Mouse (Mus musculus) neural tube, embryonic 14.5 days (tissue): ENCODE results near the gene Cnga1. TPM values are rescaled to one million over a fixed set of nuclear protein-coding genes. Genes with fewer than 3 reads are reported as not detected.
"Not testable (repeated sequence)": the region's sequence is repeated elsewhere in the genome, so short reads cannot be mapped to it uniquely, and the experiment has no call there.

Experiments used
- ATAC-seq: fragments of 200-750 bp; cut with Nextera tagmentation; 2 replicates; pipeline ENCODE4 v1.8.0; 2017; ENCODE audit warnings: low read depth, mild to moderate bottlenecking, moderate TSS enrichment, moderate library complexity
- H3K27ac ChIP-seq: fragments of 300-500 bp; sonication (generic); 2 replicates; pipeline ENCODE4 v1.5.1; 2014; ENCODE audit warnings: low read depth, mild to moderate bottlenecking, control low read depth, low read length, moderate library complexity, mixed read lengths
- H3K27me3 ChIP-seq: fragments of 300-500 bp; sonication (generic); 2 replicates; pipeline ENCODE4 v1.6.1; 2014; ENCODE audit warnings: low read length; ENCODE audit not compliant: control insufficient read depth, insufficient read depth
- H3K36me3 ChIP-seq: fragments of 300-500 bp; sonication (generic); 2 replicates; pipeline ENCODE4 v1.6.1; 2014; ENCODE audit warnings: low read length, mixed read lengths; ENCODE audit not compliant: control insufficient read depth, insufficient read depth
- H3K4me1 ChIP-seq: fragments of 300-500 bp; sonication (generic); 2 replicates; pipeline ENCODE4 v1.6.1; 2014; ENCODE audit warnings: low read length; ENCODE audit not compliant: control insufficient read depth, insufficient read depth
- H3K4me2 ChIP-seq: fragments of 300-500 bp; sonication (generic); 2 replicates; pipeline ENCODE4 v1.6.1; 2014; ENCODE audit warnings: mild to moderate bottlenecking, low read depth, low read length, control low read depth
- H3K4me3 ChIP-seq: fragments of 300-500 bp; sonication (generic); 2 replicates; pipeline ENCODE4 v1.5.1; 2014; ENCODE audit warnings: low read depth, low read length, control low read depth, mixed read lengths
- H3K9ac ChIP-seq: fragments of 300-500 bp; sonication (generic); replicated peaks from 2 replicates; pipeline ENCODE4 v1.6.1; 2014; ENCODE audit warnings: low read depth, mild to moderate bottlenecking, control low read depth, low read length, mixed read lengths
- H3K9me3 ChIP-seq: fragments of 300-500 bp; sonication (generic); 2 replicates; pipeline ENCODE4 v1.6.1; 2016; ENCODE audit warnings: low read length; ENCODE audit not compliant: control insufficient read depth
- WGBS: fragments of 180-500 bp; shearing (Covaris S2); extraction: QIAGEN DNeasy Blood & Tissue Kit; methylation state at CpG from one replicate; pipeline ENCODE4 v1.1.7; 2014; 5-methylcytosine and 5-hydroxymethylcytosine counted together
- polyA plus RNA-seq: library from polyadenylated mRNA; unstranded; fragments of >200 nt; fragmentation: Nextera tagmentation; extraction: Ambion mirVana; gene quantifications from 2 replicates; pipeline ENCODE4 v1.2.1, GENCODE M21; 2014

Gene Cnga1
- polyA plus RNA-seq, 1 experiment from 2014 or later = not detected

- Histone ChIP-seq H3K9ac (no peak overlapping the region), H3K27ac (no peak overlapping the region), H3K36me3 (no peaks in the 10 kb centered on the region), H3K4me1 (no peaks in the 10 kb centered on the region), H3K4me3 (no peak overlapping the region), H3K27me3 (no peaks in the 10 kb centered on the region), H3K9me3 (no peaks in the 10 kb centered on the region), H3K4me2 (no peak overlapping the region)
- 96% methylated on average over 1 of the region's 1 CpGs for WGBS
- no peak for ATAC-seq
Measured at GRCm38 (mm10) chr5:72621022-72621421, 23.1 kb downstream of the Cnga1 start.

- Histone ChIP-seq H3K4me3 (no peak overlapping the region), H3K36me3 (no peaks in the 10 kb centered on the region), H3K27me3 (no peaks in the 10 kb centered on the region), H3K4me1 (no peaks in the 10 kb centered on the region), H3K27ac (no peak overlapping the region), H3K4me2 (no peak overlapping the region), H3K9ac (no peak overlapping the region), H3K9me3 (no peaks in the 10 kb centered on the region)
- 82% methylated on average over 4 of the region's 4 CpGs for WGBS
- no peak for ATAC-seq
Measured at GRCm38 (mm10) chr5:72617413-72617812, 26.7 kb downstream of the Cnga1 start.

- Histone ChIP-seq H3K4me3 (no peak overlapping the region), H3K36me3 (no peaks in the 10 kb centered on the region), H3K4me2 (no peak overlapping the region), H3K9me3 (no peaks in the 10 kb centered on the region), H3K9ac (no peak overlapping the region), H3K27ac (no peak overlapping the region), H3K27me3 (no peaks in the 10 kb centered on the region), H3K4me1 (no peaks in the 10 kb centered on the region)
- no peak for ATAC-seq
- 87% methylated on average over 4 of the region's 4 CpGs for WGBS
Measured at GRCm38 (mm10) chr5:72603138-72603537, 40.9 kb downstream of the Cnga1 start.

- ATAC-seq = no peak
- H3K27me3 ChIP-seq = no peaks in the 10 kb centered on the region
- H3K4me3 ChIP-seq = no peak overlapping the region
- H3K9ac ChIP-seq = no peak overlapping the region
- no peak overlapping the region for H3K27ac ChIP-seq
- no peaks in the 10 kb centered on the region for H3K4me1 ChIP-seq
- H3K4me2 ChIP-seq = no peak overlapping the region
- H3K9me3 ChIP-seq = no peaks in the 10 kb centered on the region
- 13% methylated on average over 5 of the region's 5 CpGs for whole genome bisulfite sequencing
- no peaks in the 10 kb centered on the region for H3K36me3 ChIP-seq
Measured at GRCm38 (mm10) chr5:72601006-72601405, 43.1 kb downstream of the Cnga1 start.

GRCm38 (mm10) chr5:72587192-72587681 is 56.8 kb downstream of the Cnga1 start, which contains the start of gene Gm5868:
Gm5868 (minus strand) TSS chr5:72587551.
- peak within 1 kb of the TSS; percentile 52 for H3K4me2 ChIP-seq
- peak within 1 kb of the TSS; percentile 35 for H3K4me3 ChIP-seq
- WGBS = 3% methylated on average over 33 of the region's 38 CpGs
- no peaks in the 10 kb centered on the region for H3K27me3 ChIP-seq
- no peaks in the 10 kb centered on the region for H3K9me3 ChIP-seq
- ATAC-seq = peak; percentile 86
- no peak within 1 kb of the TSS for H3K27ac ChIP-seq
- H3K36me3 ChIP-seq = no peaks in the 10 kb centered on the region
- no peaks in the 10 kb centered on the region for H3K4me1 ChIP-seq
- peak within 1 kb of the TSS; percentile 39; the same call in 1 of the 2 replicates for H3K9ac ChIP-seq

- Histone ChIP-seq H3K4me3 (peak overlapping the region; percentile 35), H3K9ac (0 out of 2 replicates have a peak overlapping the region, but pooled peaks have one; percentile 39), H3K4me2 (peak overlapping the region; percentile 52)
- WGBS = 46% methylated on average over 25 of the region's 25 CpGs
- not testable (repeated sequence) for H3K27ac ChIP-seq, H3K4me1 ChIP-seq, H3K27me3 ChIP-seq, H3K9me3 ChIP-seq, H3K36me3 ChIP-seq
- peak; percentile 49; the same call in 1 of the 2 replicates for ATAC-seq
Measured at GRCm38 (mm10) chr5:72586667-72587191, 57.3 kb downstream of the Cnga1 start.

GRCm38 (mm10) chr5:72586122-72586521 is 58.0 kb downstream of the Cnga1 start:
- H3K4me3 ChIP-seq, H3K27me3 ChIP-seq, ATAC-seq, H3K4me1 ChIP-seq, H3K4me2 ChIP-seq, H3K9me3 ChIP-seq, H3K27ac ChIP-seq, H3K9ac ChIP-seq, H3K36me3 ChIP-seq: not testable (repeated sequence)
- WGBS = 52% methylated on average over 7 of the region's 7 CpGs

GRCm38 (mm10) chr5:72580970-72581332 is 63.1 kb downstream of the Cnga1 start, which contains the start of gene Zar1:
Zar1 (minus strand) TSS chr5:72581254.
- H3K27ac ChIP-seq, H3K36me3 ChIP-seq, H3K4me1 ChIP-seq, H3K27me3 ChIP-seq, H3K9me3 ChIP-seq: not testable (repeated sequence)
- 7% methylated on average over 14 of the region's 21 CpGs for WGBS
- H3K4me2 ChIP-seq = peak within 1 kb of the TSS; percentile 60
- ATAC-seq = peak; percentile 62
- peak within 1 kb of the TSS; percentile 53 for H3K9ac ChIP-seq
- H3K4me3 ChIP-seq = peak within 1 kb of the TSS; percentile 35

GRCm38 (mm10) chr5:72580088-72580969 is 63.7 kb downstream of the Cnga1 start:
- H3K27ac ChIP-seq, H3K4me1 ChIP-seq, H3K9me3 ChIP-seq, H3K27me3 ChIP-seq, H3K36me3 ChIP-seq: not testable (repeated sequence)
- peak; percentile 78 for ATAC-seq
- Histone ChIP-seq H3K4me3 (peak overlapping the region; percentile 35), H3K4me2 (peak overlapping the region; percentile 60), H3K9ac (peak overlapping the region; percentile 53)
- 4% methylated on average over 45 of the region's 73 CpGs for WGBS
